In genomic region chr10:84088799-84089778, GRCm38 (mm10) we compare ENCODE assay signal across 17 mouse cellular contexts.
DNase-seq lines count a peak whose midpoint lies in the region; ATAC-seq lines count a peak whose summit lies in the region.
"Had no signal": no experiment of that assay in that cellular context is flagged by ENCODE, and none has a peak within 500 bp of the region (broad histone marks: within the 10 kb centered on the region; RNA-seq: fewer than 3 reads in every experiment).

No protein-coding gene starts in this region.

- intact Hi-C loops in left cerebral cortex, postnatal 25 days (cut with DNase I), result loop anchor here (1.0 to 5.0 kb wide), 2 partner anchors 269 to 348 kb away; no protein-coding TSS in a partner anchor

- no peaks in the 10 kb centered on the region for H3K27me3 ChIP-seq in midbrain, embryonic 11.5 days (ENCODE audit: control insufficient read depth, insufficient read depth, low read length)
- no peaks in the 10 kb centered on the region for H3K27me3 ChIP-seq in midbrain, embryonic 10.5 days (ENCODE audit: low read depth, poor library complexity, severe bottlenecking)
- H3K27me3 ChIP-seq in forebrain, embryonic 11.5 days (ENCODE audit: control insufficient read depth, insufficient read depth, low read length), result no peaks in the 10 kb centered on the region
- H3K27me3 ChIP-seq: midbrain, embryonic 15.5 days; neural tube, embryonic 13.5 days; stomach, embryonic 15.5 days had no signal

- H3K9ac ChIP-seq in midbrain, embryonic 11.5 days (ENCODE audit: low read length), result no peak overlapping the region
- H3K9ac ChIP-seq in forebrain, embryonic 11.5 days (ENCODE audit: low read length), result no peak overlapping the region
- H3K9ac ChIP-seq: liver, embryonic 14.5 days; midbrain, embryonic 15.5 days; neural tube, embryonic 13.5 days; stomach, embryonic 15.5 days had no signal

- no peak overlapping the region for H3K27ac ChIP-seq in midbrain, embryonic 11.5 days (ENCODE audit: low read depth, low read length)
- H3K27ac ChIP-seq in midbrain, embryonic 10.5 days (replicated peaks), result no peak overlapping the region
- H3K27ac ChIP-seq in forebrain, embryonic 11.5 days (ENCODE audit: low read depth, low read length), result no peak overlapping the region
- H3K27ac ChIP-seq: heart, adult 2 months; liver, embryonic 14.5 days; midbrain, embryonic 15.5 days; neural tube, embryonic 13.5 days; stomach, embryonic 15.5 days had no signal

- H3K4me2 ChIP-seq in midbrain, embryonic 11.5 days, result no peak overlapping the region
- H3K4me2 ChIP-seq in forebrain, embryonic 11.5 days (ENCODE audit: low read depth, low read length, severe bottlenecking), result no peak overlapping the region
- H3K4me2 ChIP-seq: midbrain, embryonic 15.5 days; neural tube, embryonic 13.5 days; stomach, embryonic 15.5 days had no signal

- no peak overlapping the region for H3K4me3 ChIP-seq in midbrain, embryonic 11.5 days (ENCODE audit: low read depth, low read length)
- no peak overlapping the region for H3K4me3 ChIP-seq in midbrain, embryonic 10.5 days
- no peak overlapping the region for H3K4me3 ChIP-seq in forebrain, embryonic 11.5 days (ENCODE audit: low read depth, low read length)
- H3K4me3 ChIP-seq: heart, adult 2 months; midbrain, embryonic 15.5 days; neural tube, embryonic 13.5 days; stomach, embryonic 15.5 days had no signal

- H3K36me3 ChIP-seq in midbrain, embryonic 11.5 days (ENCODE audit: control insufficient read depth, insufficient read depth, low read length), result no peaks in the 10 kb centered on the region
- H3K36me3 ChIP-seq in midbrain, embryonic 10.5 days, result no peaks in the 10 kb centered on the region
- no peaks in the 10 kb centered on the region for H3K36me3 ChIP-seq in forebrain, embryonic 11.5 days (ENCODE audit: control insufficient read depth, insufficient read depth, low read length)
- H3K36me3 ChIP-seq: midbrain, embryonic 15.5 days; neural tube, embryonic 13.5 days; stomach, embryonic 15.5 days had no signal

- no peak for ATAC-seq in midbrain, embryonic 11.5 days (ENCODE audit: low FRiP score)
- ATAC-seq in forebrain, embryonic 11.5 days (replicated peaks; ENCODE audit: low FRiP score), result no peak
- ATAC-seq: hindbrain, embryonic 16.5 days; midbrain, embryonic 15.5 days had no signal

- H3K4me1 ChIP-seq in midbrain, embryonic 11.5 days (ENCODE audit: control insufficient read depth, insufficient read depth, low read length), result no peaks in the 10 kb centered on the region
- H3K4me1 ChIP-seq in midbrain, embryonic 10.5 days, result 0 out of 2 replicates have a peak, but pooled peaks cover 4% of the 10 kb centered on the region
- H3K4me1 ChIP-seq in forebrain, embryonic 11.5 days (replicated peaks; ENCODE audit: control insufficient read depth, insufficient read depth, low read length), result no peaks in the 10 kb centered on the region
- H3K4me1 ChIP-seq: midbrain, embryonic 15.5 days; stomach, embryonic 15.5 days had no signal

- DNase-seq in midbrain, embryonic 11.5 days (ENCODE audit: low spot score, missing footprints), result peak; percentile 73
- no peak for DNase-seq in midbrain, embryonic 10.5 days (ENCODE audit: low spot score)
- peak; percentile 12 for DNase-seq in cerebellum, adult 9-11 months
- peak; percentile 36 to 87 for DNase-seq in left cerebral cortex, postnatal 25 days (ENCODE audit: low spot score in 2 of 2)
- DNase-seq in thymus, adult 18-20 months, result no peak
- DNase-seq in ovary, postnatal 14 days (ENCODE audit: low spot score), result no peak
- no peak for DNase-seq in forebrain, embryonic 11.5 days (ENCODE audit: low spot score)
- DNase-seq: adrenal gland, postnatal 36 days; heart, adult 2 months; heart, postnatal 14 days; lung, postnatal 36 days; thymus, postnatal 36 days had no signal

- WGBS in midbrain, embryonic 11.5 days, result 87% methylated on average over 18 of the region's 18 CpGs
- 90% methylated on average over 18 of the region's 18 CpGs for WGBS in midbrain, embryonic 10.5 days
- WGBS in forebrain, embryonic 11.5 days, result 87% methylated on average over 18 of the region's 18 CpGs

- H3K9me3 ChIP-seq in midbrain, embryonic 11.5 days (ENCODE audit: control insufficient read depth, low read length), result no peaks in the 10 kb centered on the region
- no peaks in the 10 kb centered on the region for H3K9me3 ChIP-seq in midbrain, embryonic 10.5 days (replicated peaks)
- H3K9me3 ChIP-seq in forebrain, embryonic 11.5 days (ENCODE audit: control insufficient read depth, low read length), result no peaks in the 10 kb centered on the region
- H3K9me3 ChIP-seq: midbrain, embryonic 15.5 days; neural tube, embryonic 13.5 days; stomach, embryonic 15.5 days had no signal

Comparison
In these comparisons a context has a peak if more than half of its experiments do, and no peak if none do; other contexts are left out.
1. DNase-seq: peak in midbrain, embryonic 11.5 days (single experiment), cerebellum, adult 9-11 months (single experiment) and left cerebral cortex, postnatal 25 days (2 of 2); none in midbrain, embryonic 10.5 days (single experiment), thymus, adult 18-20 months (0 of 2), ovary, postnatal 14 days (single experiment) and forebrain, embryonic 11.5 days (single experiment).